Mouse (Mus musculus) megakaryocyte, embryonic 14.5 days (primary cell): ENCODE measurements around the gene Lsm12.

Source experiments
- FLI1 ChIP-seq: IDR thresholded peaks from 2 replicates; pipeline ENCODE4 v1.6.1; 2012; ENCODE audit warnings: low read length, inconsistent platforms, mixed read lengths
- GATA1 ChIP-seq: IDR thresholded peaks from 3 replicates; pipeline ENCODE4 v1.6.1; 2012; ENCODE audit warnings: mixed read lengths, low read length, inconsistent platforms, borderline replicate concordance

- no peak for TF ChIP-seq GATA1
- no peak for TF ChIP-seq FLI1
These were observed 31.2 kb upstream of the Lsm12 start for GRCm38 (mm10) chr11:102216056-102216885.
